Mouse (Mus musculus) lung, adult 2 months (tissue): ENCODE measurements around the gene Kdm5b.

Experiments
- CTCF ChIP-seq: fragments of 200-500 bp; IDR thresholded peaks from 2 replicates; pipeline ENCODE4 v1.5.1; 2011; ENCODE audit warnings: mild to moderate bottlenecking, low read length, control low read depth; ENCODE audit not compliant: insufficient read depth
- POLR2A ChIP-seq: fragments of 200-500 bp; IDR thresholded peaks from 2 replicates; pipeline ENCODE4 v1.6.1; 2011; ENCODE audit warnings: low read depth, mild to moderate bottlenecking, control low read depth, low read length, borderline replicate concordance; ENCODE audit errors: extremely low read depth

DNA sequence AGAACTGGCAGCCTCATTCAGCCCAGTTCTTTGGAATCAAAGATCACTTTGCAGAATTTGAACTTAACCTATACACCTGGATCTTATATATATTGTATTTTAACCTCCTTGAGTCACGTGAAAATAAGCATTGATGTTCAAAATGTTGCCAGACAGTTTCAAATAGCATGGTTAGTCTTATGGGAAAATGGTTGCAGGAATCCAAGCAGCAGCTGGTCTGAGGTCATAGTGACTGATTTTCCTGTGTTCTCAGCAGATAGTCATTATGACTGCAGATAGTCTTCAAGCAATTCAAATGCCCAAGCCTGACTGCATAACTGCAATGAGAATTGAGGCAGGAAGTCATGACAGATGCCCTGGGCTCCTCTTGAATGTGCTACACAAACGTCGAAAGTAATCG, 47.8 kb upstream of the Kdm5b start:
- TF ChIP-seq CTCF (no peak), POLR2A (no peak)
